Mouse (Mus musculus) cerebellum, adult 11-12 months (tissue): Measurements from ENCODE around the gene Commd7.
"Not testable (repeated sequence)": the region's sequence is repeated elsewhere in the genome, so short reads cannot be mapped to it uniquely, and the experiment has no call there.

ENCODE experiments used
- DNase-seq: peaks from one replicate; pipeline ENCODE4 v3.0.0; 2022

Gene Commd7

DNA sequence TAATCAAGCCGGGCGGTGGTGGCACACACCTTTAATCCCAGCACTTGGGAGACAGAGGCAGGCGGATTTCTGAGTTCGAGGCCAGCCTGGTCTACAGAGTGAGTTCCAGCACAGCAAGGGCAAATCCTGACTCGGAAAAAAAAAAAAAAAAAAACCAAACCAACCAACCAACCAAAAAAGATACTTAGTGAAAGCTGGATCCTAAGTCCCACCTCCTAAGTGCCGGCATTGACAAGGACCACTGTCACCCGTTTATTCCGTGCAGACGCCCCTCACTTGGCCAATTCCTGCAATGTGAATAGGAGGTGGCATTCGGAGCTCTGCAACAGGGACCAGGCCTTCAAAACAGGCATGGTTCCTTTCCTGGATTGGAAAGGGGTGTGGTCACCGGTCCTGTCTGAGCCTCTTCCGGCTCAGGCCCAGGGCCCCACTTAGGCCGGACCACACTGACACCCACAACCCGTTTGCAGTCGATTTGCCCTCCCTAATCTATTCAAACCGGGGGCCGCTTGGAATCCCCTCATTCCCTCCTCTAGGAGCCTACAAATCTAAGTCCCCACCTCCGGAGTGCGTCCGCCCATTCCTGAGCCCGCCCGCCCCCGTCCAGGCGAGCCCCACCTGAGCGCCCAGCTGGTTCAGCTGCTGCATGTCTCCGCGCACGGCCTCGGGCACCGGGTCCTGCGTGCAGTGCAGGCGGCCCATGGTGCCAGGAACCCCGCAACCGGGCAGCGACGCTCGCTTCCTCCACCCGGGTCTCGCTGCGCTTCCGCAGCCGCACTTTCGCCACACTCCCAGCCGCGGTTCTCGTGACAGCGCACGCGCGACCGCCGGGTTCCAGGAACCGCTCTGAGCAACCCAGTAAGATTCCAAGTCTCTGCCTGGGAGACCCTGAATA lies at the start of gene Commd7:
Commd7 (minus strand) TSS at position 806 of the 895 bp plus-strand sequence.
- peak; percentile 80 for DNase-seq

GRCm38 (mm10) chr2:153679959-153680358 lies 47.4 kb upstream of the Commd7 start:
- DNase-seq: no peak

- DNase-seq: no peak
These were observed 45.0 kb upstream of the Commd7 start for GRCm38 (mm10) chr2:153677550-153677949.

GRCm38 (mm10) chr2:153676944-153677343 lies 44.4 kb upstream of the Commd7 start:
- DNase-seq: no peak

DNA sequence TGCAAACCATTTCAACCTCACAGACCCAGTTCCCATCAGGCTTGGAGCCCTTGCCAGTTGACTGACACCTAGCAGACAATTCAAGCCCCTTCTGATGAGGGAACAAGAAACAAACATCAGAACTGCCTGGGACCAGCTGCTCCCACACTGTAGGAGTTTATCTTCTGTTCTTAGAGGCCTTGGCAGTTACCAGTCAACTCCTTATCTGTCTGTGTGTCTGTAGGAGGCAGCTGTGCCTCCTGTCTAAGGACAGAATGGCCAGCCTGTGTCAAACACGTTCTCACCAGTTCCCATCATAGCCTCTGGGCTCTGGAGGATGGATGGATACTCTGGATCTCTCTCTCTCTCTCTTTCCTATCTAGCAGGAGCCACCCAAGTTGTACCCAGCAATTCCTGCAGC lies 42.8 kb upstream of the Commd7 start:
- not testable (repeated sequence) for DNase-seq

DNA sequence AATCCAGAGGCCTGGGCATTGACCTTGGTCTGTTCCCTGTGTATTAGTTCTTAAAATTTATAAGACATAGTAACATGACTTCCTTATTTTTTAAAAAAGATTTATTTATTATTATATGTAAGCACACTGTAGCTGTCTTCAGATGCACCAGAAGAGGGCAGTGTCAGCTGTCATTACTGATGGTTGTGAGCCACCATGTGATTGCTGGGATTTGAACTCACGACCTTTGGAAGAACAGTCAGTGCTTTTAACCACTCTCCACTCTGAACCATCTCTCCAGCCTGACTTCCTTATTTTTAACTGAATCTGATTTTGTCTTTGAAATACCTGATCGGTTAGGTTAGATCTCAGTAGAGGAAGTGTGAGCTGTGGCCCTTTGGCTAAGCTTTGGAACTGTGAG lies 40.0 kb upstream of the Commd7 start:
- DNase-seq: no peak

DNA sequence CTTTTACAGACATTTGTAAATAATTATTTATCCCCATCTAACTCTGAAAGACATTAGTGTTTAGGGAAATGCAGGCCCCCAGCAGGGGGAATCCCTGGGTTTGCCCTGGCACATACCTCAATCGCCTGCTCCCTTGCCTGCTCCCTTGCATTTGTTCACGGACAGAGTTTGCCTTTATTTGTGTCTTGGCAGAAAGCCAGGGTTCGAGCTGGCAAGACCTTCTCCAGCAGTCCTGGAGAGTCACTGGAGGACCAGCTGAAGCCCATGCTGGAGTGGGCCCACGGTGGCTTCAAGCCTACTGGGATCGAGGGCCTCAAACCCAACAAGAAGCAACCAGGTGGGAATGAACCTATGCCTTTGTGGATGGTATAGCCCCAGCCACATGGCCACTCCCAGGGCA lies 37.5 kb upstream of the Commd7 start:
- DNase-seq: no peak

DNA sequence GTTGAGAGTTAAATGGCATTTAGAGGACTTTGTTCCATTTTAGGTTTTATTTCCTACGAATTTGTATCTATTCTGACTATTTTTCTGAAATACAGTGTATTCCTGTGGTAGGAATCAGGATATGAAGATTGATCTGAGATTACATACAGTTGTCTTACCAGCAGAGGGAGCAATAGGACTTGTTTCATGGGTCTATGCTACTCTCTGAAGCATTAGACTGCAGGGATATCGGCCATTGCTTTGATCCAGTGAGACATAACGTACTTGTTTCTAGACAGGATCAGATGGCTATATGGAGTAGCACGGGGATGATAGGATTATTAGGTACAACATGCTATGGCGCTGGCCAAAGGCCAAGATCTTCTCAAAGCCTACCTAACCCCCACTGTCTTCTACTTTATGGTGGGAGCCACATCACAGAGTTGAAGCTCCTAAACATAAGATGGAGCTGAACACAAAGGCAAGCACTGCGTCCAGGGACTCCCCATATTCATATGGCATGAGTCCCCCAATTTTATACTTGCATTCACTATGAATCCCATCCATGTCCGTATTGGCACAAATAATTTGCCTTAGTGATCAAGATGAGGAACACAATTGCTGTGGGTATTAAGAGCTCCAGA lies 36.3 kb upstream of the Commd7 start:
- peak; percentile 18 for DNase-seq

- no peak for DNase-seq
These were observed 32.8 kb upstream of the Commd7 start for GRCm38 (mm10) chr2:153665401-153665800.

DNA sequence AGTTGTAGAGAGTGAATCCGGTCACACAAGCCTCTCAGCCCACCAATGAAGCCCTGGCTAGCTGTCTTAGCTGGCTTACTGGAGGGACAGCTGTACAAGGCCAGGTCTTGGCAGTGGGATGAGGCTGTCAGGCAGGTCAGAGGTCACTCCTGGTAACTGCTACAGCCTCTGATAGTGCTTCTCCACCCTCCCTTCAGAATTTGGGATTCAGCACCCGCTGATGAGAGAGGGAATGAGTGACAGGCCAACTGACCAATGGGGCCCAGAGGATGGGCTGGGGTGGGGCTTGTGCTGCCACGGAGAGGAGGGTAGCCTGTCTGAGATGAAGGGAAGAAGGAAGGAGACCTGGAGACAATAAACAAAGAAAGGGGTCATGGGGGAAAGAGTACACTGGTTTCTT lies 28.0 kb upstream of the Commd7 start:
- no peak for DNase-seq

- DNase-seq: not testable (repeated sequence)
These were observed 25.1 kb upstream of the Commd7 start for GRCm38 (mm10) chr2:153657659-153658058.

DNA sequence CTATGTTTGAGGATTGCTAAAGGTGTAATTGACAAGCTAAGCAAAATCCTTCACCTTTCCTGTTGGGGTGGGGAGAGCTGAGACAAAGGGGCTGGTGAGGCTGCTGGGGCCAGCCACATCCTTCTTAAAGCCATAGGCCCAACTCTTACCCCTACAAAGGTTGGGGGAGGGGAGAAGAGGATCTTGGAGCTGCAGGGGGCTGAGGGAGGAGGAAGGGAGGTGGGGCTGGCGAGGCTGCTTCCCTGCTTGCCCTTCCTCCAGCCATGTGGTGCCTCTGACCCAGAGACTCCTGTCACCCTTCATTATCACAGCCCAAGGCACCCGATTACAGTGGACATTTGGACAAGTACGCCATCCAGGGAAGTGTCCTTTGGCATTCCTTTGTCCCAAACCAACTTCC lies 19.1 kb upstream of the Commd7 start:
- DNase-seq: no peak

- peak; percentile 16 for DNase-seq
These were observed 17.6 kb upstream of the Commd7 start for GRCm38 (mm10) chr2:153650014-153650687.

GRCm38 (mm10) chr2:153649298-153650013 lies 16.9 kb upstream of the Commd7 start, which contains the start of gene Dnmt3b:
TSS of gene Dnmt3b (plus strand) at chr2:153649450.
- peak; percentile 51 for DNase-seq

DNA sequence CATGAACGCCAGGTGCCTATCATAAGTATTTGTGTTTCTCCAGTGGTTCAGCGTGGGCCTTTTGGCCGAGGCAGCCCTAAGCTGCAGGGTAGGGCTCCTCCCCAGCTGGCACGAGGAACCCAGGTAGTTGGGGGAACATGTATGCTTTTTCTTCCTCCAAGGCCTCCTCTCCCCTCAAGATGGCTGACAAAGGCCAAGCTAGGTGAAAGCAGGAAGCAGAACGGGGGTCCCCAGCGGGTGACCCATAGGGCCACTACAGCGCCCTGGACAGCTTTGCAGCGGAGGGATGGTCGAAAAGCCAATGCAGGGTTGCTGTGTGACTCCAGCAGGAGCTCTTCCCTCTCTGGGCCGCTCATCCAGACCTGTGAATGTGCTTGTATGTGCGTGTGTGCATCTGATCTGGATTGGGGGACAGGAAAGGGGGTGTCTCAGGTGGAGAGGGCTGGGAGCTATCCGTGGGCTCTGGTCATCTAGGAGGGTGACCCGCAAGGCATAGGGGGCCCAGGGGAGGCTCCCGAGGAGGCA lies 16.3 kb upstream of the Commd7 start:
- DNase-seq: peak; percentile 18

DNA sequence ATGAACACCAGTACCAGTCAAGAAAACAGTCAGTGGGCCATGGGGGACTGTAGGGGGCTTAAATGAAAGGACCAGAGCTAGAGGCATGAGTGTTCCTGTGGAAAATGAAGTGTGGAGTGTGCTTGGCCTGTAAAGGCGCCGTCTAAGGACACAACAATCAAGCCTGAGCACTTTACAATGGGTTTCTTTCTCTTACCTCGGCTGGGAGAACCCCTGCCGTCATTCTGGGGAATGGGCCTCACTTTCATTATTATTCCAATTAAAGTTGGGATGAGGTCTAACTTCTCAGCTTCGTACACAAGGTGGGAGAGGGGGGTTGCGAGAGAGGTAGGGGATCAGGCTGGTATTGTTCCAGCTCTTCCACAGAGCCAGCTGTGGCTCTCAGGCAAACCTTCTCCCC lies 10.4 kb upstream of the Commd7 start:
- DNase-seq: no peak

DNA sequence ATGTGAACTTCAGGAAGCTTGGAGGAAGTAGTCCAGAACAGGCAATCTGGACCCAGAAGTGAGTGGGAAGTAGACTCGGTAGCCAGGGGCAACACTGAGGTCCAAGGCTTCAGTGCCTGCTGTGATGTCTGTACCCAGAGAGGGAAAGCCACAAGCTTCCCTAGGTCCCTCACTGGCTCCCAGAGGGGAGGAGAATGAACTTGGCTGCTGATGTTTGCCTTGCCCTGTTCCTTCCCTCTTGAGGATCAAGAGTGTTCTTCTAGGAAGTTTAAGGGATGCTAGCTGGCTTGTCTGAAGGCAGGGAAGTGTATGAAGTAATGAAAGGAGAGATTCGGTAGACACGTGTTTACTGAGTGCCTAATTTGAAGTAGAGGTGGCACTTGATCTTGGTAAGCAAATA lies 9.9 kb upstream of the Commd7 start:
- no peak for DNase-seq

GRCm38 (mm10) chr2:153638977-153639680 lies 6.5 kb upstream of the Commd7 start:
- DNase-seq: no peak

DNA sequence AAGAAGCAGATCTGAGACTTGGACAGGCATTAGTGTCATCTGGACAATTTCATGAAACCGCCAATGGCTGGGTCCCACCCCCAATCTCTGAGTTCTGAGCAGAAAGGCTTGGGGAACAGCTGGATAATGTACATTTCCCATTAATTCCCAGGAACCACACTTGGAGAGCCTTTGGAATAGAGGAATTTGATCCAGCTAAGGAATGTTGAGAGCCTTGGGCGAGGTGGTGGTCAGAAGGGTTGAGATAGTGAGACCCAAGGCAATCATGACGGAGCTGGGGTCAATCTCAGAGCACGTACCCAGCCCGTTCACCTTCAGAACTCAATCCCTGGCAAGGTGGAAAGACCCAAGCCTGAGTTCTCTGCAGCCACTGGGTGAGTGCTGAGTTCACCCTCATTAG lies 678 bp upstream of the Commd7 start:
- no peak for DNase-seq

- DNase-seq: no peak
These were observed 268 bp upstream of the Commd7 start for GRCm38 (mm10) chr2:153632871-153633226.

- DNase-seq: no peak
These were observed 1.6 kb downstream of the Commd7 start for GRCm38 (mm10) chr2:153630950-153631349.

DNA sequence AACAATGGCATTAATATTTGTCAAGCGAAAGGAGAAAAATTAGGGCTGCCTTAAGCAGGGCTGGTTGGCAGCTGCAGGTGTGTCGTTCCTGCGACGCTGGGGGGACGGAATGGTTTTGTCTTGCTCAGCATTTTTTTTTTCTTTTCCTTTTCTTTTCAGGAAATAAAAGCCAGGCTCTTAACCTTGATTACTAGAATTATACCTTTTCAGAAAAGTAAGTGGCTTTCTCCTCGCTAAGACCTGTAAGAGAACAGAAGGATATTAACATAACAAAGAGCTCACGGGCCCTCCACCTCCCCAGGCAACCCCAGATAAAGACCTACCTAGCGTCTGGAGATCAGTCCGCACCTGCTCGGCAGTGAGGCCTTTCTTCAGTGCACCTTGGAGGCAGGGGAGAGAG lies 10.1 kb downstream of the Commd7 start:
- no peak for DNase-seq
